Mouse (Mus musculus) right cerebral cortex, postnatal 4 days (tissue): Measurements from ENCODE around the gene H2-DMb1.

Experiments used
- DNase-seq: peaks from one replicate; pipeline ENCODE4 v3.0.0-alpha.2; 2022

H2-DMb1 gene

GRCm38 (mm10) chr17:34144960-34145371 lies 7.9 kb upstream of the H2-DMb1 start:
- no peak for DNase-seq

- no peak for DNase-seq
These were observed 2.7 kb downstream of the H2-DMb1 start for GRCm38 (mm10) chr17:34155534-34155933.

- peak; percentile 26 for DNase-seq
These were observed 11.5 kb downstream of the H2-DMb1 start for GRCm38 (mm10) chr17:34164202-34164895.

GRCm38 (mm10) chr17:34165033-34165730 lies 12.3 kb downstream of the H2-DMb1 start:
- DNase-seq = no peak

GRCm38 (mm10) chr17:34169279-34169678 lies 16.4 kb downstream of the H2-DMb1 start:
- DNase-seq = peak; percentile 22

GRCm38 (mm10) chr17:34170487-34170876 lies 17.6 kb downstream of the H2-DMb1 start:
- no peak for DNase-seq

- peak; percentile 87 for DNase-seq
These were observed 18.1 kb downstream of the H2-DMb1 start for GRCm38 (mm10) chr17:34170877-34171498.

DNA sequence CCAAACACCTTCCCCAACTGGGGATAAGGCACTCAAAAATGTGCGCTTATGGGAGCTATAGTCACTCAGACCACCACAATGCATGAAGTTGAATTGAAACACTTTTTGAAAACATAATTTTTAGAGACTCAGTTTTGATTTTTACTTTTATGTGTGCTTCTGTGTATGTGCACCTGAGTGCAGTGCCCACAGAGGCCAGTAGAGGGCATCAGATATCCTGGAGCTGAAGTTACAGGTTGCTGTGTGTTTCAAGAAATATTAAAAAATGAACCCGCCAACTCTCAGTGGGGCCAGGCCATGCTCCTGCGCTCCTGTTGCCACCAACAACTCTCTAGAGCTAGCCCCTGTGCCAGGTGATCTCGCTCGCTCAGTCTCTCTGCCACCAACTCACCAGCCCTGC lies 19.7 kb downstream of the H2-DMb1 start:
- DNase-seq = no peak

- DNase-seq = no peak
These were observed 21.2 kb downstream of the H2-DMb1 start for GRCm38 (mm10) chr17:34174075-34174474.

- no peak for DNase-seq
These were observed 24.3 kb downstream of the H2-DMb1 start for GRCm38 (mm10) chr17:34177179-34177578.

DNA sequence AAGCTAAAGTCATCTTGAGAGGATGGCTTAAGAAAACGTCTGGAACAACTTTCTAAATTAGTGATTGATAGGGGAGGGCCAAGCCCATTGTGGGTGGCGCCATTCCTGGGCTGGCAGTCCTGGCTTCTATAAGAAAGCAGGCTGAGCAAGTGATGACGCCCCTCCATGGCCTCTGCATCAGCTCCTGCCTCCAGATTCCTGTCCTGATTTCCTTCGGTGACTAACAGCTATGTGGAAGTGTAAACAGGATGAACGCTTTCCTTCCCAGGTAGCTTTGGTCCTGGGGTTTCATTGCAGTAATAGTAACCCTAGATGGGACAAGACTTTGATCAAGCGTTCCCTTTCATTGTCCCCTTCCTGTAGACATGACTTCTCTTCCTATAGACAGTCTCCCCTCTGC lies 26.1 kb downstream of the H2-DMb1 start:
- DNase-seq = no peak

DNA sequence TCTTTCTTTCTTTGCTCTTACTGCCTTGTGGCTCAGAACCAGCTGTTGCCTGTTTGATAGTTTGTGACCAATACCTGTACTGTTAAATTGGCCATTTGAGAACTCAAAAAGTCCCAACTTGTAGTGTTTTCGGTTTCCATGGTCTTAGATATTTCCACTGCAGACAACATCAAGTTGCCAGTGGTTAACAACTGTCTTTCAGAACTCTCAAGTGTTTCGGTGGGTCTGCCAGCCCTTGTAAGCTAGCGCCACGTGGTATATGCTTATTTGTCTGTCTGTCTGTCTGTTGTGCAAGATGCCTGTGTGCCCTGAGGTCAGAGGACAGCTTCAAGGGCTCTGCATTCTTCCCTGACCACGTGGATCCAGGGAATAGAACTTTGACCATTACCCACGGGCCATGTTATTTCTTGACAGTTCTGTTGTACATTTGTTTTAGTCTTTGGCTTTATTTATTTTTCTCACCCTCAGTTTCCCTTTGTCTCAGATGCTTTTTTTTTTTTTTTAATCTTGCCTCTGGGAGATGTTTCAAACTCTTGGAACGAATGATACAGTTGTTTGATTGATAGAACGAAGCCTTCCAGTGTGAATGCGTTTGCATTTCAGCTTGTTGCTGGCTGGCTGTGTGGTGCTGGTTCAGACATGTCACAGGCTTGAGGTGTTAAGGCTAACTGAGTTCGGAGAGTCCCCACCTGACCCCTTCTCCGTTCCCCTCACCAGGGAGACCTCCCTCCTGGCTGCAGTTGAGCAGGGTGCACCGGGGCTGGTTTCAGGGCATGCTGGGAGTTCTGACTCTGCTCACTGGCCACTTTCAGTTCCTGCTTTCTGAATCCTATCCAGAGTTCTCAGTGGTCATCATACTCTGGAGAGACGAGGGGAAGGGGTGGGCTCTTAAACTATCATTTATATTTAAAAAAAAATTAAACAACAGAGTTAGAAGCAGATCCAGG lies 27.3 kb downstream of the H2-DMb1 start:
- no peak for DNase-seq

- no peak for DNase-seq
These were observed 30.8 kb downstream of the H2-DMb1 start for GRCm38 (mm10) chr17:34183564-34184219.

DNA sequence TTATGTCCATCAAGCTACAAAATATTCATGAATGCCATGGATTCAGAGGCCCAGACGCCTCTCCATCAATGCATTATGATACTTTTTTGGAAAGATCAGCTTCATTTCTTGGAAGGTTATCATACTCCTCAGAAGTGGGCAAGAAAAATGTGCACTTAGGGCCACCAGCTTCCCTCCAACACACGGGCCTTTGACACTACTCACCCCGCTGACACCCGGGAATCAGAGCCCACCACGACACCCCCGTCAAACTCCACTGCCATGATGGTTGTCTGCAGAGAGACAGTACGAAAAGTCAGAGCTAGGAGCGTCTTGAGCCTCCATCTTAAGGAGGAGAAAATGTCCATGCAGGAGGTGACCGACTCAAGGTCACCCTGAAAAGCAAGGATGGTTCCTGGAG lies 32.7 kb downstream of the H2-DMb1 start:
- no peak for DNase-seq

GRCm38 (mm10) chr17:34186885-34187260 lies 34.0 kb downstream of the H2-DMb1 start:
- no peak for DNase-seq

DNA sequence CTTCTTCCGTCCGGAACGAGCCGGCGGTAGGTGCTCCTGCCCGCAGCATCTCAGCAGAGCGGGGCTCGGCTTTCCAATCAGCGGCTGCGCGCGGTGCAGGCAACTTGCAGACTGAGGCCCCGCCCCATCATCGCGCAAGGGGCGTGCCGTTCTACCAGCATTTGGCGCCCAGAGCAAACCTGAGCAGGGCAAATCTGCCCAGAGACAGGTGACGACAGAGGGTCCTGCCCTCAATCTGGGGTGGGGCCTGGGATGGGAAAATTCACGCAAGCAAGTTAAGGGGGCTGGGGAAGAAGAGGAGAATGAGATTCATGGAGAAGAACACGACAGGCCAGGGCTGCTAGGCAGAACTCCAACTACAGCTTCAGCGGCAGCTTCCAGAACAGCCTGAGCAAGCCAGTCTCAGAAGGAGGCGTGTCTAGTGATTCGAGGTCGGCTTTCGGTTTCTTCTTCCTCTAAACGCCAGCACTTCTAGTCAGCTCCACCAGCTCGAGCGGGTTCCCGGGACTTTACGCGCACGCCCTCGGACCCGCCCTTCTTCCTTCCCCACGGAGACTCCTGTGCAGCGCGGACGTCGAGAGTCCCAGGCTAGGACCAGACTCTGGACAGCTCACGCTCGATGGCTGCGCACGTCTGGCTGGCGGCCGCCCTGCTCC lies 34.5 kb downstream of the H2-DMb1 start, which contains the start of the genes Tap1 and Psmb9:
Gene Tap1 (plus strand): TSS at position 293 of the 656 bp plus-strand sequence.
Gene Psmb9 (minus strand): TSS at position 504 of the 656 bp plus-strand sequence.
- DNase-seq = peak; percentile 93

- DNase-seq = no peak
These were observed 35.1 kb downstream of the H2-DMb1 start for GRCm38 (mm10) chr17:34188010-34188409.

DNA sequence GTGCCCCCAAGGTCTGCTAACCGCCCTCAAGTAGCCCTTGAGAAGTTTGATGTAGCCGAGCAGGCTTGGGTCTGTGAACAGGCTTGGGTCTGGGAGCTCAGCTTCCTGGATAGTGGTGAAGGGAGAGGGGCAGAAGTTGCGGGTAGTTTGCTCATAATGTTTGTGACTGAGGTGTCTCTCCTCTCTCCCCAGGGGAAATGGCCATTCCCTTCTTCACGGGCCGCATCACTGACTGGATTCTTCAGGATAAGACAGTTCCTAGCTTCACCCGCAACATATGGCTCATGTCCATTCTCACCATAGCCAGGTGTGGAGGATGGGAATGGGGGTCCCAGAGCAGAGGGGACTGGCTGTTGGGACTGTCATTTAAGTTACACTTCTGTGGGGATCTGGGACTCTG lies 36.1 kb downstream of the H2-DMb1 start:
- DNase-seq = no peak

DNA sequence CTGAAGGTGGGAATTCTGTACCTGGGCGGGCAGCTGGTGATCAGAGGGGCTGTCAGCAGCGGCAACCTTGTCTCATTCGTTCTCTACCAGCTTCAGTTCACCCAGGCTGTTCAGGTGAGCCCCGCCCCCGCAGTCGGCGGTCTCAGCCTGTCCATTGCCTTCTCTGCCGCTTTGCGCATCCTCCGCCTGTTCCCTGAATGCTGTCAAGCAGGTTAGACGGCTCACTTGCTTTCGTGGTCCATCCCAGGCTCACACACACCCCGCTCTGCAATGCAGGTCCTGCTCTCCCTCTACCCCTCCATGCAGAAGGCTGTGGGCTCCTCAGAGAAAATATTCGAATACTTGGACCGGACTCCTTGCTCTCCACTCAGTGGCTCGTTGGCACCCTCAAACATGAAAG lies 40.0 kb downstream of the H2-DMb1 start:
- no peak for DNase-seq

GRCm38 (mm10) chr17:34193468-34193867 lies 40.6 kb downstream of the H2-DMb1 start:
- DNase-seq = no peak

GRCm38 (mm10) chr17:34194723-34195122 lies 41.9 kb downstream of the H2-DMb1 start:
- DNase-seq = no peak

DNA sequence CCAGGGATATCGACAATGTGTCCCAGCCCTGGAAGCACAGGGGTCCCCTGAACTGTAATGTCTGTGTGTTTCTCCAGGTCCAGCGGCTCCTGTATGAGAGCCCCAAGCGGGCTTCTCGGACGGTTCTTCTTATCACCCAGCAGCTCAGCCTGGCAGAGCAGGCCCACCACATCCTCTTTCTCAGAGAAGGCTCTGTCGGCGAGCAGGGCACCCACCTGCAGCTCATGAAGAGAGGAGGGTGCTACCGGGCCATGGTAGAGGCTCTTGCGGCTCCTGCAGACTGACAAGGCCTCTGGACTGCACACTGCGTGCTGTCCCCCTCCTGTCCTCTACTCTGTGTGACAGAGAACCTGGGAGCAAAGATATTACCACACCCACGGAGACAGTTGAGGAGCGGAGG lies 43.6 kb downstream of the H2-DMb1 start:
- no peak for DNase-seq
